Mouse (Mus musculus) stomach, postnatal 0 days (tissue): ENCODE measurements around the gene Sema6d. TPM values are rescaled to one million over a fixed set of nuclear protein-coding genes. Genes with fewer than 3 reads are reported as not detected.

Experiments used
- ATAC-seq: fragments of 200-750 bp; cut with Nextera tagmentation; 2 replicates; pipeline ENCODE4 v1.8.0; 2017; ENCODE audit not compliant: low FRiP score, low TSS enrichment
- DNase-seq: peaks from one replicate; pipeline ENCODE4 v3.0.0-alpha.2; 2016; ENCODE audit warnings: low spot score
- H3K27ac ChIP-seq: fragments of 300-500 bp; sonication (generic); replicated peaks from 2 replicates; pipeline ENCODE4 v1.5.1; 2014; ENCODE audit warnings: mild to moderate bottlenecking, control low read depth
- H3K27me3 ChIP-seq: fragments of 300-500 bp; sonication (generic); 2 replicates; pipeline ENCODE4 v1.6.1; 2014; ENCODE audit warnings: low read length; ENCODE audit not compliant: control insufficient read depth, insufficient read depth
- H3K36me3 ChIP-seq: fragments of 300-500 bp; sonication (generic); 2 replicates; pipeline ENCODE4 v1.6.1; 2014; ENCODE audit warnings: low read length, mixed read lengths; ENCODE audit not compliant: control insufficient read depth, insufficient read depth
- H3K4me1 ChIP-seq: fragments of 300-500 bp; sonication (generic); replicated peaks from 2 replicates; pipeline ENCODE4 v1.6.1; 2014; ENCODE audit warnings: antibody characterized with exemption; ENCODE audit not compliant: control insufficient read depth, insufficient read depth
- H3K4me2 ChIP-seq: fragments of 300-500 bp; sonication (generic); replicated peaks from 2 replicates; pipeline ENCODE4 v1.6.1; 2014; ENCODE audit warnings: low read depth, mild to moderate bottlenecking, control low read depth, moderate library complexity
- H3K4me3 ChIP-seq: fragments of 300-500 bp; sonication (generic); 2 replicates; pipeline ENCODE4 v1.5.1; 2014; ENCODE audit warnings: low read depth, low read length, control low read depth
- H3K9ac ChIP-seq: fragments of 300-500 bp; sonication (generic); 2 replicates; pipeline ENCODE4 v1.6.1; 2014; ENCODE audit warnings: mild to moderate bottlenecking, low read length, control low read depth, mixed read lengths
- H3K9me3 ChIP-seq: fragments of 300-500 bp; sonication (generic); 2 replicates; pipeline ENCODE4 v1.6.1; 2016; ENCODE audit warnings: low read length; ENCODE audit not compliant: control insufficient read depth
- CTCF ChIP-seq: IDR thresholded peaks from 2 replicates; pipeline ENCODE4 v1.5.1; 2016; ENCODE audit warnings: antibody characterized with exemption, low read depth, mild to moderate bottlenecking, moderate library complexity
- EP300 ChIP-seq: optimal IDR thresholded peaks from 2 replicates; pipeline ENCODE3; 2016; ENCODE audit warnings: antibody characterized with exemption
- WGBS: fragments of 180-500 bp; shearing (Covaris S2); extraction: QIAGEN DNeasy Blood & Tissue Kit; methylation state at CpG from one replicate; pipeline ENCODE4 v1.1.7; 2014; 5-methylcytosine and 5-hydroxymethylcytosine counted together
- polyA plus RNA-seq: library from polyadenylated mRNA; unstranded; fragments of >200 nt; fragmentation: Nextera tagmentation; extraction: Ambion mirVana; gene quantifications from 2 replicates; pipeline ENCODE4 v1.2.1, GENCODE M21; 2015

The Sema6d gene
- polyA plus RNA-seq, 1 experiment from 2014 or later: 2.1 TPM

- Histone ChIP-seq H3K4me1 (no peaks in the 10 kb centered on the region), H3K36me3 (no peaks in the 10 kb centered on the region), H3K9ac (no peak overlapping the region), H3K4me2 (no peak overlapping the region), H3K4me3 (no peak overlapping the region), H3K9me3 (no peaks in the 10 kb centered on the region), H3K27ac (no peak overlapping the region), H3K27me3 (no peaks in the 10 kb centered on the region)
- DNase-seq: no peak
- WGBS: 59% methylated on average over 3 of the region's 3 CpGs
- TF ChIP-seq EP300: no peak
- no peak for TF ChIP-seq CTCF
- no peak for ATAC-seq
These were observed 460.5 kb downstream of the Sema6d start for GRCm38 (mm10) chr2:124550315-124550714.

GRCm38 (mm10) chr2:124554751-124555415 lies 465.1 kb downstream of the Sema6d start:
- DNase-seq (no peak), ATAC-seq (no peak)
- Histone ChIP-seq H3K9me3 (no peaks in the 10 kb centered on the region), H3K4me1 (no peaks in the 10 kb centered on the region), H3K36me3 (no peaks in the 10 kb centered on the region), H3K4me3 (no peak overlapping the region), H3K9ac (no peak overlapping the region), H3K27me3 (no peaks in the 10 kb centered on the region), H3K27ac (no peak overlapping the region), H3K4me2 (no peak overlapping the region)
- no peak for TF ChIP-seq CTCF
- WGBS: 47% methylated on average over 1 of the region's 1 CpGs

- H3K9ac ChIP-seq: no peak overlapping the region
- H3K4me2 ChIP-seq: no peak overlapping the region
- H3K4me1 ChIP-seq: no peaks in the 10 kb centered on the region
- TF ChIP-seq EP300 (no peak), CTCF (no peak)
- no peaks in the 10 kb centered on the region for H3K27me3 ChIP-seq
- no peaks in the 10 kb centered on the region for H3K9me3 ChIP-seq
- no peak for DNase-seq
- H3K36me3 ChIP-seq: no peaks in the 10 kb centered on the region
- ATAC-seq: no peak
- 31% methylated on average over 5 of the region's 5 CpGs for WGBS
- no peak overlapping the region for H3K4me3 ChIP-seq
- H3K27ac ChIP-seq: no peak overlapping the region
These were observed 467.2 kb downstream of the Sema6d start for GRCm38 (mm10) chr2:124556861-124557499.

GRCm38 (mm10) chr2:124558021-124558420 lies 468.3 kb downstream of the Sema6d start:
- H3K27me3 ChIP-seq: no peaks in the 10 kb centered on the region
- no peak overlapping the region for H3K9ac ChIP-seq
- H3K27ac ChIP-seq: no peak overlapping the region
- no peak overlapping the region for H3K4me3 ChIP-seq
- WGBS: 91% methylated on average over 7 of the region's 7 CpGs
- TF ChIP-seq EP300: no peak
- no peak for TF ChIP-seq CTCF
- no peaks in the 10 kb centered on the region for H3K9me3 ChIP-seq
- DNase-seq (no peak), ATAC-seq (no peak)
- no peaks in the 10 kb centered on the region for H3K36me3 ChIP-seq
- H3K4me1 ChIP-seq: no peaks in the 10 kb centered on the region
- H3K4me2 ChIP-seq: no peak overlapping the region

- Histone ChIP-seq H3K27me3 (no peaks in the 10 kb centered on the region), H3K4me3 (no peak overlapping the region), H3K4me2 (no peak overlapping the region), H3K4me1 (no peaks in the 10 kb centered on the region), H3K27ac (no peak overlapping the region), H3K9me3 (no peaks in the 10 kb centered on the region), H3K9ac (no peak overlapping the region), H3K36me3 (no peaks in the 10 kb centered on the region)
- TF ChIP-seq EP300 (no peak), CTCF (no peak)
- DNase-seq (no peak), ATAC-seq (no peak)
- 51% methylated on average over 5 of the region's 5 CpGs for WGBS
These were observed 471.9 kb downstream of the Sema6d start for GRCm38 (mm10) chr2:124561668-124562067.

GRCm38 (mm10) chr2:124562091-124562490 lies 472.3 kb downstream of the Sema6d start:
- Histone ChIP-seq H3K4me1 (no peaks in the 10 kb centered on the region), H3K9me3 (no peaks in the 10 kb centered on the region), H3K4me2 (no peak overlapping the region), H3K4me3 (no peak overlapping the region), H3K27me3 (no peaks in the 10 kb centered on the region), H3K9ac (no peak overlapping the region), H3K27ac (no peak overlapping the region), H3K36me3 (no peaks in the 10 kb centered on the region)
- ATAC-seq (no peak), DNase-seq (no peak)
- TF ChIP-seq CTCF (no peak), EP300 (no peak)
- WGBS: 71% methylated on average over 2 of the region's 2 CpGs
